Mouse (Mus musculus) testis, adult 2 months (tissue): ENCODE measurements around the gene Gm12216.

ENCODE experiments used
- CTCF ChIP-seq: fragments of 200-500 bp; IDR thresholded peaks from 2 replicates; pipeline ENCODE4 v1.5.1; 2012; ENCODE audit warnings: low read depth, mild to moderate bottlenecking, inconsistent platforms, low read length, moderate library complexity; ENCODE audit not compliant: control insufficient read depth, insufficient read depth, insufficient replicate concordance
- POLR2A ChIP-seq: fragments of 200-500 bp; IDR thresholded peaks from 2 replicates; pipeline ENCODE4 v1.6.1; 2012; ENCODE audit warnings: low read depth, mild to moderate bottlenecking, inconsistent platforms, low read length, moderate library complexity; ENCODE audit not compliant: control insufficient read depth

- TF ChIP-seq POLR2A (no peak), CTCF (no peak)
Observed at GRCm38 (mm10) chr11:53804569-53805344, 54.3 kb downstream of the Gm12216 start.
